Comparison of ENCODE assay signal across 8 mouse cellular contexts in genomic region chr4:123527607-123528010, GRCm38 (mm10).
DNase-seq lines count a peak whose midpoint lies in the region; ATAC-seq and TF ChIP-seq lines count a peak whose summit lies in the region.

No protein-coding gene starts in this region.

- peak overlapping the region; percentile 63 for H3K9ac ChIP-seq in kidney, embryonic 16.5 days (replicated peaks; ENCODE audit: low read length)

- no peak for TF ChIP-seq CTCF in embryonic fibroblast, embryonic 13.5 days (IDR thresholded peaks at IDR 0.05; ENCODE audit: borderline replicate concordance, insufficient read depth, low read length)
- TF ChIP-seq CTCF in small intestine, adult 2 months (IDR thresholded peaks at IDR 0.05; ENCODE audit: extremely low read depth, insufficient read length, insufficient replicate concordance, low read depth, low read length) = no peak

- H3K9me3 ChIP-seq in kidney, embryonic 16.5 days (ENCODE audit: low read length) = no peaks in the 10 kb centered on the region

- TF ChIP-seq POLR2A in embryonic fibroblast, embryonic 13.5 days (IDR thresholded peaks at IDR 0.05; ENCODE audit: low read depth, low read length) = no peak
- TF ChIP-seq POLR2A in small intestine, adult 2 months (IDR thresholded peaks at IDR 0.05; ENCODE audit: low read depth, low read length) = no peak

- H3K4me2 ChIP-seq in kidney, embryonic 16.5 days (replicated peaks; ENCODE audit: low read depth, low read length) = peak overlapping the region; percentile 61

- ATAC-seq in kidney, embryonic 16.5 days (ENCODE audit: low FRiP score, low TSS enrichment) = peak; percentile 50; the same call in 1 of the 2 replicates

- no peak for DNase-seq in kidney, adult 18-20 months
- peak; percentile 35 for DNase-seq in heart, postnatal 4 days
- peak; percentile 39 to 44 for DNase-seq in left cerebral cortex, adult 8-10 months (ENCODE audit: low spot score in 2 of 2)
- peak; percentile 36 to 44 for DNase-seq in lung, postnatal 4 days
- no peak for DNase-seq in adipocyte (ENCODE audit: low spot score)

- H3K4me3 ChIP-seq in kidney, embryonic 16.5 days (ENCODE audit: low read length) = peak overlapping the region; percentile 26
- H3K4me3 ChIP-seq in embryonic fibroblast, embryonic 13.5 days (ENCODE audit: insufficient read depth, low read length) = peak overlapping the region; percentile 33
- peak overlapping the region; percentile 24; the same call in 1 of the 2 replicates for H3K4me3 ChIP-seq in small intestine, adult 2 months (ENCODE audit: low read depth, low read length)

- H3K36me3 ChIP-seq in kidney, embryonic 16.5 days (ENCODE audit: insufficient read depth, low read length) = no peaks in the 10 kb centered on the region
- no peaks in the 10 kb centered on the region; the same call in 1 of the 2 replicates for H3K36me3 ChIP-seq in small intestine, adult 2 months (ENCODE audit: control insufficient read depth, insufficient read depth, low read length)

- WGBS in kidney, embryonic 16.5 days = 4% methylated on average over 8 of the region's 8 CpGs
- 43% methylated on average over 8 of the region's 8 CpGs for WGBS in small intestine, adult 2 months

- H3K27ac ChIP-seq in kidney, embryonic 16.5 days (ENCODE audit: low read length) = peak overlapping the region; percentile 36
- peak overlapping the region; percentile 76 for H3K27ac ChIP-seq in embryonic fibroblast, embryonic 13.5 days (ENCODE audit: insufficient read depth, low read length)
- H3K27ac ChIP-seq in small intestine, adult 2 months (ENCODE audit: insufficient read depth, low read depth, low read length) = peak overlapping the region; percentile 36; the same call in 1 of the 2 replicates

- H3K4me1 ChIP-seq in kidney, embryonic 16.5 days (ENCODE audit: insufficient read depth, low read length) = peaks cover 30% of the 10 kb centered on the region
- peaks cover 8% of the 10 kb centered on the region for H3K4me1 ChIP-seq in embryonic fibroblast, embryonic 13.5 days (ENCODE audit: control insufficient read depth, insufficient read depth, low read length)
- no peaks in the 10 kb centered on the region for H3K4me1 ChIP-seq in small intestine, adult 2 months (ENCODE audit: control insufficient read depth, insufficient read depth, insufficient read length, low read length)

- no peaks in the 10 kb centered on the region for H3K27me3 ChIP-seq in kidney, embryonic 16.5 days (ENCODE audit: insufficient read depth, low read length)
- H3K27me3 ChIP-seq in small intestine, adult 2 months (ENCODE audit: control insufficient read depth, insufficient read depth, low read length) = no peaks in the 10 kb centered on the region

Comparison
In these comparisons a context has a peak if more than half of its experiments do, and no peak if none do; other contexts are left out.
1. DNase-seq: peak in heart, postnatal 4 days (single experiment), left cerebral cortex, adult 8-10 months (2 of 2) and lung, postnatal 4 days (2 of 2); none in kidney, adult 18-20 months (single experiment) and adipocyte (single experiment).
2. Peak in every context shown above with its lines, with median percentiles within 50 percentile points of each other: H3K27ac ChIP-seq and H3K4me3 ChIP-seq.